Mouse (Mus musculus) CH12.LX (cell line): Measurements from ENCODE around the gene Vps35l. TPM values are rescaled to one million over a fixed set of nuclear protein-coding genes. Genes with fewer than 3 reads are reported as not detected.

Experiments used
- DNase-seq: peaks from one replicate; pipeline ENCODE4 v3.0.0-alpha.2; 2013; ENCODE audit errors: extremely low read depth
- H3K27ac ChIP-seq: 2 replicates; pipeline ENCODE4 v1.5.1; 2012; ENCODE audit warnings: low read depth, mild to moderate bottlenecking, control low read depth, moderate library complexity; ENCODE audit not compliant: insufficient read depth
- H3K27me3 ChIP-seq: replicated peaks from 2 replicates; pipeline ENCODE3; 2012; ENCODE audit warnings: inconsistent platforms
- H3K36me3 ChIP-seq, 2 experiments: replicated peaks in 1 of 2; 2 replicates each; pipeline versions ENCODE3 to v1.6.1; 2012; ENCODE audit warnings: inconsistent platforms in 1 of 2, low read length in 1 of 2, mild to moderate bottlenecking in 1 of 2, mixed read lengths in 1 of 2, moderate library complexity in 1 of 2; ENCODE audit not compliant: control insufficient read depth in 1 of 2, insufficient read depth in 1 of 2
- H3K4me1 ChIP-seq, 2 experiments: 2 replicates each; pipeline ENCODE4 v1.6.1; 2012; ENCODE audit warnings: inconsistent platforms in 1 of 2, moderate library complexity in 1 of 2; ENCODE audit not compliant: insufficient read depth in 2 of 2, control insufficient read depth in 1 of 2
- H3K4me2 ChIP-seq: 2 replicates; pipeline ENCODE4 v1.6.1; 2012; ENCODE audit warnings: low read depth, mild to moderate bottlenecking, control low read depth; ENCODE audit not compliant: poor library complexity, insufficient read depth, severe bottlenecking
- H3K4me3 ChIP-seq, 3 experiments: fragments of 150-350 bp in 1 of 3; sonication (generic) in 1 of 3; replicated peaks in 1 of 3; 2 replicates each; pipeline versions ENCODE3 to v1.5.1; 2011 to 2012; ENCODE audit warnings: low read depth in 2 of 3, low read length in 2 of 3, mild to moderate bottlenecking in 2 of 3, moderate library complexity in 2 of 3, control low read depth in 1 of 3, improper control_type of control experiment in 1 of 3, inconsistent platforms in 1 of 3, mixed read lengths in 1 of 3; ENCODE audit not compliant: poor library complexity in 1 of 3
- H3K79me2 ChIP-seq: replicated peaks from 2 replicates; pipeline ENCODE4 v1.6.1; 2012; ENCODE audit warnings: mild to moderate bottlenecking, moderate library complexity; ENCODE audit not compliant: control insufficient read depth, poor library complexity, insufficient read depth, severe bottlenecking; ENCODE audit errors: extremely low read depth
- H3K9ac ChIP-seq: 2 replicates; pipeline ENCODE4 v1.6.1; 2012; ENCODE audit warnings: low read depth, mild to moderate bottlenecking, control low read depth, moderate library complexity; ENCODE audit not compliant: insufficient read depth
- H3K9me3 ChIP-seq: replicated peaks from 2 replicates; pipeline ENCODE3; 2012; ENCODE audit warnings: low read length, inconsistent platforms, mixed read lengths
- CHD1 ChIP-seq: IDR thresholded peaks from 2 replicates; pipeline ENCODE4 v1.6.1; 2012; ENCODE audit warnings: low read depth, low read length, improper control_type of control experiment, inconsistent platforms
- CTCF ChIP-seq, 2 experiments: IDR thresholded peaks in 1 of 2; conservative IDR thresholded peaks in 1 of 2; 2 replicates each; pipeline ENCODE4 v1.5.1; 2011 to 2012; ENCODE audit warnings: low read depth in 2 of 2, low read length in 2 of 2, improper control_type of control experiment in 1 of 2, inconsistent platforms in 1 of 2, mild to moderate bottlenecking in 1 of 2, moderate library complexity in 1 of 2
- E2F4 ChIP-seq: IDR thresholded peaks from 2 replicates; pipeline ENCODE4 v1.6.1; 2011; ENCODE audit warnings: low read depth, low read length, improper control_type of control experiment; ENCODE audit not compliant: insufficient replicate concordance
- EP300 ChIP-seq: IDR thresholded peaks from 2 replicates; pipeline ENCODE4 v1.6.1; 2011; ENCODE audit warnings: low read length, improper control_type of control experiment
- ETS1 ChIP-seq: conservative IDR thresholded peaks from 2 replicates; pipeline ENCODE4 v1.6.1; 2012; ENCODE audit warnings: low read depth, mild to moderate bottlenecking, inconsistent platforms, low read length, improper control_type of control experiment, moderate library complexity
- GABPA ChIP-seq: IDR thresholded peaks from 2 replicates; pipeline ENCODE4 v1.6.1; 2012; ENCODE audit warnings: low read depth, low read length, improper control_type of control experiment, inconsistent platforms; ENCODE audit not compliant: insufficient replicate concordance
- HCFC1 ChIP-seq: IDR thresholded peaks from 2 replicates; pipeline ENCODE4 v1.6.1; 2012; ENCODE audit warnings: low read depth, mild to moderate bottlenecking, inconsistent platforms, low read length, improper control_type of control experiment
- IRF4 ChIP-seq: IDR thresholded peaks from 2 replicates; pipeline ENCODE4 v1.6.1; 2014; ENCODE audit warnings: low read depth, mild to moderate bottlenecking, inconsistent platforms, low read length, improper control_type of control experiment
- JUN ChIP-seq: IDR thresholded peaks from 2 replicates; pipeline ENCODE4 v1.6.1; 2011; ENCODE audit warnings: low read depth, mild to moderate bottlenecking, low read length, improper control_type of control experiment, moderate library complexity; ENCODE audit not compliant: insufficient read depth
- JUND ChIP-seq: conservative IDR thresholded peaks from 2 replicates; pipeline ENCODE4 v1.6.1; 2011; ENCODE audit warnings: low read depth, low read length, improper control_type of control experiment
- KAT2A ChIP-seq: IDR thresholded peaks from 2 replicates; pipeline ENCODE4 v1.6.1; 2012; ENCODE audit warnings: low read length, improper control_type of control experiment, inconsistent platforms; ENCODE audit not compliant: insufficient replicate concordance
- MEF2A ChIP-seq: IDR thresholded peaks from 2 replicates; pipeline ENCODE4 v1.6.1; 2014; ENCODE audit warnings: low read depth, mild to moderate bottlenecking, inconsistent platforms, low read length, improper control_type of control experiment, borderline replicate concordance
- NELFE ChIP-seq: IDR thresholded peaks from 2 replicates; pipeline ENCODE4 v1.6.1; 2011; ENCODE audit warnings: low read depth, low read length, improper control_type of control experiment
- NRF1 ChIP-seq: IDR thresholded peaks from 2 replicates; pipeline ENCODE4 v1.6.1; 2014; ENCODE audit warnings: low read depth, mild to moderate bottlenecking, inconsistent platforms, low read length, improper control_type of control experiment, moderate library complexity
- RAD21 ChIP-seq: IDR thresholded peaks from 2 replicates; pipeline ENCODE4 v1.6.1; 2011; ENCODE audit warnings: low read depth, mild to moderate bottlenecking, low read length, improper control_type of control experiment, moderate library complexity
- TBP ChIP-seq: conservative IDR thresholded peaks from 2 replicates; pipeline ENCODE4 v1.6.1; 2011; ENCODE audit warnings: low read depth, low read length, improper control_type of control experiment
- UBTF ChIP-seq: IDR thresholded peaks from 2 replicates; pipeline ENCODE4 v1.6.1; 2012; ENCODE audit warnings: low read depth, mild to moderate bottlenecking, inconsistent platforms, low read length, improper control_type of control experiment, moderate library complexity
- ZKSCAN1 ChIP-seq: IDR thresholded peaks from 2 replicates; pipeline ENCODE4 v1.6.1; 2012; ENCODE audit warnings: low read depth, inconsistent platforms, low read length, improper control_type of control experiment, borderline replicate concordance
- dilution Hi-C: fragments of 300-500 bp; cut with MboI; formaldehyde crosslinking; loops from 2 replicates; pipeline ENCODE4 v1.14.3; 2020; ENCODE audit warnings: low sequenced_read_pairs; ENCODE audit not compliant: extremely low pct_unique_long_range_greater_than_20kb, extremely low pct_ligation_motif_present
- in situ Hi-C: fragments of 300-500 bp; cut with MboI; formaldehyde crosslinking; loops from 3 replicates; pipeline ENCODE4 v1.14.3; 2019; ENCODE audit warnings: low sequenced_read_pairs, low pct_ligation_motif_present, low pct_unique_long_range_greater_than_20kb, mixed read lengths
- polyA plus RNA-seq: library from polyadenylated mRNA; unstranded; fragments of >175 nt; gene quantifications from 2 replicates; pipeline ENCODE4 v1.2.1, GENCODE M21; 2012; ENCODE audit warnings: low read depth; ENCODE audit not compliant: insufficient read length
- total RNA-seq, 2 experiments: library from RNA; depleted of rRNA; stranded (reverse); fragments of 300-350 nt in 1 of 2; fragments of >200 nt in 1 of 2; gene quantifications; 2 replicates each; pipeline ENCODE4 v1.2.3; 2012 to 2014

The Vps35l gene
- total and polyA plus RNA-seq, 3 experiments = 43.9 to 57.7 (median 54.7) TPM

DNA sequence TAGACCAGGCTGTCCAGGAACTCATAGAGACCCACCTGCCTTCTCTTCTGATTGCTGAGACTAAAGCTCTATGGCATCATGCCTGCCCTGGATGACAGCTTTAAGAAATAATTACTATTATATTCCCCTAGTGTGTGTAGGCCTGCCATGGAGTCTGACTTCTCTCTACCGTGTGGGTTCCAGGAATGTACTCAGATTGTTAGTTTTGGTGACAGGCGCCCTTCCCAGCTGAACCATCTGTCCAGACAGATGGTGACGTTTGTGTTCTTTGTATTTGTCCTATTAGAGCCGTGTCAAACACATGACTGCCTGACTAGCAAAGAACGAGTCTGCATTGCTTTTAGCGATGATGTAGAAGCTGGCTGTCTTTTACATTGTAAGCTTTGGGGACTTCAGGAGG, 38.5 kb downstream of the Vps35l start:
- DNase-seq = no peak
- Histone ChIP-seq H3K27me3 (no peaks in the 10 kb centered on the region), H3K4me2 (no peak overlapping the region), H3K79me2 (no peaks in the 10 kb centered on the region), H3K4me1 (peaks cover 3 to 12% of the 10 kb centered on the region in 2 experiments; a peak in 3 of 4 replicates), H3K4me3 (no peak overlapping the region), H3K36me3 (peaks cover 37 to 95% of the 10 kb centered on the region in 2 experiments), H3K27ac (no peak overlapping the region), H3K9me3 (no peaks in the 10 kb centered on the region), H3K9ac (no peak overlapping the region)
- in situ Hi-C loops = loop anchor here (10.0 kb wide), 1 partner anchor 56 kb away; no protein-coding TSS in a partner anchor
- TF ChIP-seq NELFE (no peak), GABPA (no peak), KAT2A (no peak), CTCF (conservative IDR thresholded peaks at IDR 0.05 in 1 of 2, IDR thresholded peaks at IDR 0.05 in 1 of 2; ENCODE audit: low read depth in 2 of 2, low read length in 2 of 2) (no peak)
- dilution Hi-C loops = no loop called here

DNA sequence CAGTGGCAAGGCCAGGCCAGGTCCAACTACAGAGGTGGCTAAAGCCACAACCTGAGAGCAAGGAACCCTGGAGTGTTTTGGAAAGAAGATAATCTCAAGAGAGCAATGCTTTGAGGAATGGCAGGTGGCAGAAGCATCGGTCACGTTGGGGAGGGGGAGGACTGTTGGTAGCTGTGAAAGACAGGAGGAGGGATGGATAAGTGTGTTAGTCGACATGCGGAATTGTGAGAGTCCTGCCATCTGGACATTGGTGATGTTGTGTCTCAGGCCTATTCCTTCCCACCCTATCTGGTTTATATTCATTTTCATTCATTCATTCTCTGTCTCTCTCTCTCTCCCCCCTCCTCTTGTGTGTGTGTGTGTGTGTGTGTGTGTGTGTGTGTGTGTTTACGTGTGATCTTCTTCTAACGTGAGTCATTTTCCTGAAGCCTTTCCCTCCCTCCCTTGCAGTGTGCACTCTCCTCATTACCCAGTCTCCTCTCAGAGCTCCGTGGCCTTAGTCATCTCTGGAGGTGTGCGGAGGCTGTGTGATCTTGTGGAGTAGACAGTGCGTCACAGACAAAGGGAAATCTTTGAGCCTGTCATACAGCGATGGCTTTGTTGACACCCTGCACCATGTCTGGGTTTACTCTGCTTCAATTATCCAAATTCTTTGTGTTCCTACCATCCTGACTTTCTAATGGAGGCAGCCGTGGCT, 43.4 kb downstream of the Vps35l start:
- TF ChIP-seq ETS1 (no peak), MEF2A (no peak), CHD1 (no peak)
- Histone ChIP-seq H3K4me2 (no peak overlapping the region), H3K4me3 (no peak overlapping the region), H3K27ac (no peak overlapping the region), H3K9ac (no peak overlapping the region), H3K79me2 (no peaks in the 10 kb centered on the region), H3K4me1 (no peaks in the 10 kb centered on the region), H3K9me3 (no peaks in the 10 kb centered on the region), H3K27me3 (no peaks in the 10 kb centered on the region), H3K36me3 (peaks cover 23 to 80% of the 10 kb centered on the region in 2 experiments)
- in situ Hi-C loops (no loop called here), dilution Hi-C loops (no loop called here)
- DNase-seq = no peak

DNA sequence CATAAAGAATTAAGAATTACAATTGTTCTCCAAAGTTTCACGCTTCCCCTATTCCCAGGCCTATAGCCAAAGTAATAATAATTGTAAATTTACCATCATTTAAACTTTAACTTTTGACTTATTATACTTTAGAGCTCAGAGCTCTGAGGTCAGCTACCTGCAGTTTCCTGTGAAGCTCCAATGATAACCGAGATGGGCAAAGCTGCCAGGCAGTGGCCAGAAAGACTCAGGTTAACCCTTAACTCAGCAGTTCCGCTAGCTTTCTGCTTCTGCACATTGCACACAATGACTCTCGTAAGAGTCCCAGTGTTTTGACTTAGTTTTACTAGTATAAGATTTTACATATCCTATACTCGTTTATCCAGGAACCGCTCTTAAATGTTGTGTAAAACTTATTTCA, 46.1 kb downstream of the Vps35l start:
- H3K4me2 ChIP-seq = no peak overlapping the region
- dilution Hi-C loops (no loop called here), in situ Hi-C loops (no loop called here)
- no peak for DNase-seq
- H3K4me1 ChIP-seq = peaks cover 0 to 3% of the 10 kb centered on the region in 2 experiments; a peak in 2 of 4 replicates
- peaks cover 11 to 78% of the 10 kb centered on the region in 2 experiments for H3K36me3 ChIP-seq
- TF ChIP-seq NRF1 (no peak), MEF2A (no peak), ZKSCAN1 (no peak), KAT2A (no peak), GABPA (no peak), E2F4 (no peak), CHD1 (no peak), HCFC1 (no peak), NELFE (no peak), IRF4 (no peak), RAD21 (no peak), EP300 (no peak), JUND (no peak), TBP (no peak), UBTF (no peak), JUN (no peak)
- H3K79me2 ChIP-seq = no peaks in the 10 kb centered on the region
- no peak overlapping the region for H3K27ac ChIP-seq
- no peak overlapping the region for H3K4me3 ChIP-seq
- H3K9me3 ChIP-seq = no peaks in the 10 kb centered on the region
- no peak overlapping the region for H3K9ac ChIP-seq
- H3K27me3 ChIP-seq = no peaks in the 10 kb centered on the region
